Mouse (Mus musculus): ENCODE data around the gene Gm21788.
"Not testable (repeated sequence)": the region's sequence is repeated elsewhere in the genome, so short reads cannot be mapped to it uniquely, and the experiment has no call there.

The Gm21788 gene

DNA sequence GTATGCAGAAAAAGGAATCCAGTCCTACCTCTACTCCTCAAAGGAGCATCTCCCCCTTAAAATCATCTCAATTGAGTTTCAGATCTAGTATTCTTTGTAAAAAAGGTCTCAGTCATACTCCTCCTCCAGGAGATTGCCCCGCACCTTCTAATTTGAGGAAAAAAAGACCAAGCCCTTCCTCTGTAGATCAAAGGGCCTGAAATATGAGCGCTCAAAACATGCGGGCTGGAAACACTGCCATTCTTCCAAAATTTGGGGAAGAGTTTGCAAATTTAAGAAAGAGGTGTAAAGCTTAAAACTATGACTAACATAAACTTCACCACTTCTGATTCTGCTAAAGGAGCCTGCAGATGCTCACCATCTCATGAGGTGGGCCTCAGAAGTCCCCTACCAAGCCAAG is at the start of gene Gm21788:
TSS of gene Gm21788 (plus strand) at position 301 of the 400 bp plus-strand sequence.
- not testable (repeated sequence) for DNase-seq (ENCODE audit: low read depth)
